Mouse (Mus musculus) liver, embryonic 13.5 days (tissue): ENCODE measurements around the gene Ccdc42. TPM values are rescaled to one million over a fixed set of nuclear protein-coding genes. Genes with fewer than 3 reads are reported as not detected.

Experiments
- ATAC-seq: fragments of 200-750 bp; cut with Nextera tagmentation; 2 replicates; pipeline ENCODE4 v1.8.0; 2017; ENCODE audit warnings: low read depth, mild to moderate bottlenecking, moderate number of reproducible peaks, moderate library complexity
- DNase-seq: peaks from one replicate; pipeline ENCODE4 v3.0.0; 2022
- H3K27ac ChIP-seq: fragments of 300-500 bp; sonication (generic); 2 replicates; pipeline ENCODE4 v1.5.1; 2015; ENCODE audit warnings: moderate library complexity, mild to moderate bottlenecking, inconsistent platforms
- H3K27me3 ChIP-seq: fragments of 300-500 bp; sonication (generic); 2 replicates; pipeline ENCODE4 v1.6.1; 2015; ENCODE audit warnings: mild to moderate bottlenecking, inconsistent platforms
- H3K36me3 ChIP-seq: fragments of 300-500 bp; sonication (generic); 2 replicates; pipeline ENCODE4 v1.6.1; 2015; ENCODE audit warnings: mild to moderate bottlenecking, inconsistent platforms
- H3K4me1 ChIP-seq: fragments of 300-500 bp; sonication (generic); replicated peaks from 2 replicates; pipeline ENCODE4 v1.6.1; 2015; ENCODE audit warnings: inconsistent platforms
- H3K4me2 ChIP-seq: fragments of 300-500 bp; sonication (generic); 2 replicates; pipeline ENCODE4 v1.6.1; 2015; ENCODE audit warnings: inconsistent platforms, mild to moderate bottlenecking, moderate library complexity
- H3K4me3 ChIP-seq: fragments of 300-500 bp; sonication (generic); replicated peaks from 2 replicates; pipeline ENCODE4 v1.5.1; 2015; ENCODE audit warnings: mild to moderate bottlenecking, inconsistent platforms
- H3K9ac ChIP-seq: fragments of 300-500 bp; sonication (generic); 2 replicates; pipeline ENCODE4 v1.6.1; 2015; ENCODE audit warnings: mild to moderate bottlenecking, inconsistent platforms
- H3K9me3 ChIP-seq: fragments of 300-500 bp; sonication (generic); replicated peaks from 2 replicates; pipeline ENCODE4 v1.6.1; 2016; ENCODE audit warnings: inconsistent platforms
- WGBS: fragments of 180-500 bp; shearing (Covaris S2); methylation state at CpG from one replicate; pipeline ENCODE4 v1.1.7; 2015; ENCODE audit not compliant: insufficient replicate concordance; 5-methylcytosine and 5-hydroxymethylcytosine counted together
- polyA plus RNA-seq: library from polyadenylated mRNA; unstranded; fragments of >200 nt; fragmentation: Nextera tagmentation; extraction: Ambion mirVana; gene quantifications from 2 replicates; pipeline ENCODE4 v1.2.1, GENCODE M21; 2015

Ccdc42 gene
- 0.09 TPM in 1 of 2 replicates, not detected in the other for polyA plus RNA-seq

DNA sequence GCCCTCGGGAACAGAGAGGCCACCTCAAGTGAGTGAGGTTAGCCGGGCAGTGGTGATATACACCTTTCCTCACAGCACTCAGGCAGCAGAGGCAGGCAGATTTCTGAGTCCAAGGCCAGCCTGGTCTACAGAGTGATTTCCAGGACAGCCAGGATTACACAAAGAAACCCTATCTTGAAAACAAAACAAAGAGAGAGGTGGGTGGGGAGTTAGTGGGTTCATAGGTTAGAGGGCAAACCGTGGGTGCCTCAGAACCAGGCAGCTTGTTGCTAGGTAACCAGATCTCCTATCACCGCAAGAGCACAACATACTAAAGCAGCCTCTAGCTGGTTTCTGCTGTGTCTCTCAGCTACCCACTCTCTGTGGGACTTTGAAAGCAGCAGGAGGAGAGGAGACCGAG is at the start of gene Ccdc42:
TSS of gene Ccdc42 (plus strand) at position 301 of the 400 bp plus-strand sequence.
- WGBS: 55% methylated on average over 5 of the region's 5 CpGs
- no peak within 1 kb of the TSS for H3K4me2 ChIP-seq
- H3K9me3 ChIP-seq: no peaks in the 10 kb centered on the region
- DNase-seq: no peak
- H3K4me3 ChIP-seq: no peak within 1 kb of the TSS
- ATAC-seq: no peak
- no peaks in the 10 kb centered on the region for H3K36me3 ChIP-seq
- no peaks in the 10 kb centered on the region for H3K4me1 ChIP-seq
- H3K9ac ChIP-seq: no peak within 1 kb of the TSS
- no peak within 1 kb of the TSS for H3K27ac ChIP-seq
- H3K27me3 ChIP-seq: 0 out of 2 replicates have a peak, but pooled peaks cover 4% of the 10 kb centered on the region

DNA sequence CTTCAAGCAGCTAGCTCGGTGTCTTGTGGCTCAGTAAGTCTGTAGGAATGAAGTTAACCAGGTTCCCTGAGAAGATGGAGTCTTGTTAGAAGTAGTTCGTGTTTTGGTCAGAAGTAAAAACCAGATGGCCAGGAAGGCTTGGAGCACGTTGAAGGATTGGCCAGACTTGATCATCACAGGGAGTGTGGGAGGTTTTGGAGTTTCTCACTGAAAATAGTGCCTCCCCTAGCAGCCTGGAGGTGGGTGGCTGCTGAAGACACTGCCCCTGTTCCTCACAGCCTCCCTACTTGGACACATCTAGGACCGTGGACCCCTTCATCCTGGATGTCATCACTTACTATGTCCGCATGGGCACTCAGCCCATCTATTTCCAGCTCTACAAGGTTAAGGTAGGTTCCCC is 47.2 kb upstream of the Ccdc42 start:
- no peaks in the 10 kb centered on the region for H3K4me1 ChIP-seq
- no peak overlapping the region for H3K9ac ChIP-seq
- no peaks in the 10 kb centered on the region for H3K36me3 ChIP-seq
- no peaks in the 10 kb centered on the region for H3K27me3 ChIP-seq
- H3K4me2 ChIP-seq: no peak overlapping the region
- no peaks in the 10 kb centered on the region for H3K9me3 ChIP-seq
- DNase-seq (no peak), ATAC-seq (no peak)
- H3K4me3 ChIP-seq: no peak overlapping the region
- WGBS: 52% methylated on average over 5 of the region's 5 CpGs
- H3K27ac ChIP-seq: no peak overlapping the region

DNA sequence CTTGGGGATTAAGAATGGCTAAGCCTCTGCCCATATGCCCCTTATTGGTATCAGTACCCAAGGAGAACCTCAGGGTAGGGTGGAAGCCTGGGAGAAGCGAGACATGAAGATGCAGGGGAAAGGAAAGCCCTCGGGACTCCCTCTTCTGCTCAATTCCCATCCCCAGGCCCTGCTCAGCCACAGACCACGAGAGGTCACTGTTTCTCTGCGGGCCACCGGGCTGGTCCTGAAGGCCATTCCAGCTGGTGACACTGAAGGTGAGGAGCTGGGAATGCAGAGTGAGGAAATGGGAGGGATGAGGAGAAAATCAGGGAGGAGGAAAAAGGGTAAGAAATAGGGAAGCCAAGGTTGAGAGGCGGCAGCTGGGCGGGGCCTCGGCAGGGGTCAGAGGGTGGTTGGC is 42.3 kb upstream of the Ccdc42 start:
- DNase-seq: no peak
- Histone ChIP-seq H3K27ac (no peak overlapping the region), H3K9ac (no peak overlapping the region)

DNA sequence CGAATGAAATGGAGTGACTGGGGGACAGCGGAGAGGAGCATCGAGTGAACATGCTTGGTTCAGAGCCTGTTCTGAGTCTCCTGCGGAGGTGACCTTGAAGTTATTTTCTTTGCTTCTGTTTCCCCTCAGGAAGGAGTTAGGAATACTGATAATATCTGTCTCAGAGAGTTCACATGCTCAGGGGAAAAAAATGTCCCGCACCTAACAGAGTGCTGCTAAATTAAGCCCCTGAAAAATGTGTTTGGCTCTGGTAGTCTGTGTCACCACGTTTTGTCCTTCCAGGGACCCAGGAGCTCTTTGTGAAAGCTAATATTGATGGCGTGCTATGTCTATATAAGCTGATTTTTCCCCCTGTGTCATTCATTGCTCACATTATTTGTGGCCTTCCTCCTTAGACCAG is 41.6 kb upstream of the Ccdc42 start:
- H3K4me3 ChIP-seq: no peak overlapping the region
- H3K4me1 ChIP-seq: no peaks in the 10 kb centered on the region
- no peak overlapping the region for H3K9ac ChIP-seq
- no peaks in the 10 kb centered on the region for H3K9me3 ChIP-seq
- DNase-seq (no peak), ATAC-seq (no peak)
- H3K4me2 ChIP-seq: no peak overlapping the region
- no peaks in the 10 kb centered on the region for H3K36me3 ChIP-seq
- WGBS: 41% methylated on average over 7 of the region's 7 CpGs
- H3K27ac ChIP-seq: no peak overlapping the region
- no peaks in the 10 kb centered on the region for H3K27me3 ChIP-seq

More for the DNA sequence above, 42.3 kb upstream of the Ccdc42 start:
- no peaks in the 10 kb centered on the region for H3K4me1 ChIP-seq
- H3K36me3 ChIP-seq: no peaks in the 10 kb centered on the region
- WGBS: 22% methylated on average over 8 of the region's 8 CpGs
- H3K9me3 ChIP-seq: no peaks in the 10 kb centered on the region
- H3K4me3 ChIP-seq: no peak overlapping the region
- no peaks in the 10 kb centered on the region for H3K27me3 ChIP-seq
- ATAC-seq: no peak
- no peak overlapping the region for H3K4me2 ChIP-seq

DNA sequence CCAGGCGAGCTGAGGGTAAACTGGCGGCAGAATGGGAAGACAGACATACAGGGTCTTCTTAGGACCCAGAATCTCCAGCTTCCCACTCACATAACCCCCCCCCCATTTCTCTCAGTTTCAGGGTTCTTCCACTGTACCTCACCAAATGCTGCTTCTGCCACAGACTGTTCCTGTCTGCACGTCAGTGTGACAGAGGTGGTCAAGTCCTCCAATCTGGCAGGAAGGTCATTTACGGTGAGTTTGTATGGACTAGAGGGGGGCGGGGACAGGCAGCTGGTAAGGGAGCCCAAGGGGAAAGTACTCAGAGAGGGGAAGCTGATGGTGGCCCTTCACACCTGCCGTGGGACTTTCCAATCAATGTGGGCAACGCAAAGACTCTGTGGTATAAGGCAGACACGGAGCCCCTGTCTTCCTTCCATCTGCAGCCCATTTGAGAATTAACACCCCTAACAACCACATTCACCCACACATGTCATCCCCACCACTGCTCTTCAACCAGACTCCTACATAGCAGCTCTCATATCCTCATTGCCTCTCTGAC is 41.1 kb upstream of the Ccdc42 start:
- ATAC-seq (no peak), DNase-seq (no peak)
- Histone ChIP-seq H3K9ac (no peak overlapping the region), H3K4me3 (no peak overlapping the region), H3K4me1 (no peaks in the 10 kb centered on the region), H3K4me2 (no peak overlapping the region), H3K27me3 (no peaks in the 10 kb centered on the region), H3K27ac (no peak overlapping the region), H3K9me3 (no peaks in the 10 kb centered on the region), H3K36me3 (no peaks in the 10 kb centered on the region)
- whole genome bisulfite sequencing: 65% methylated on average over 8 of the region's 8 CpGs

DNA sequence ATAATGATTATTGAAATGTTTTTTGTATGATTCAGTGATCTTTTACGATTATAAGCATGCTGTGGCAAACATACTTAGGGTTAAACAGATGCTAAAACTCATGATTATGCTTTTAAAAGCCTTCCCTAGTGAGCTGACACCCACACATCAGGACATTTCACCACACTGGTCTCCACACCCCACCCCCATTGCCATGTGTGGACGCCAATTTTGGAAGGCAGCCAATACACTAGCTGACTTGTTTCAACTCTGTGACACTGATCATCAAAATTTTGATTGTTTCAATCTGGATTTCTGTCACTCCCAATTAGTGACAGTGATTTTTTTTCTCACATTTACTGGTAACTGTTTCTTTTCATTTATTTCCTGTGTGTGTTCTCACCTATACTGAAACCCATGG is 39.3 kb upstream of the Ccdc42 start:
- WGBS: 48% methylated on average over 2 of the region's 2 CpGs

DNA sequence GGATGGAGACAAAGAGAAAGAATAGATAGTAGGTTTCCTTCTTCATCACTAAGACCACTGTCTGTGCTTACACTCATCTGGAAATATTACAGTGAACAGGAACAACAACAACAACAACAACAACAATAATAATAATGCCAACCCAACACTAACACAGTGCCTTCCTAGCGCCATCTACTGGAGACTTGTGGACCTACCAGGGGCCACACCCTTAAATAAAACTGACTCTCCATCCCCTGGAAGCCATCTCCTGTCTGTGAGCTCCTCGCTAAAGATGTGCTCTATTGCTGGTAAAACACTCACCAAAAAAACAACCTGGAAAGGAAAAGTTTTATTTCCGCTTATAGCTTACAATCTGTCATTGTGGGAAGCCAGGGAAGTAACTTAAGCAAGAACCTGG is 37.2 kb upstream of the Ccdc42 start:
- ATAC-seq (no peak), DNase-seq (no peak)
- H3K4me3 ChIP-seq: no peak overlapping the region
- H3K9me3 ChIP-seq: no peaks in the 10 kb centered on the region
- H3K4me1 ChIP-seq: no peaks in the 10 kb centered on the region
- H3K27me3 ChIP-seq: no peaks in the 10 kb centered on the region
- H3K4me2 ChIP-seq: no peak overlapping the region
- no peak overlapping the region for H3K27ac ChIP-seq
- H3K36me3 ChIP-seq: no peaks in the 10 kb centered on the region
- H3K9ac ChIP-seq: no peak overlapping the region
- 44% methylated on average over 3 of the region's 3 CpGs for WGBS

More for the DNA sequence above, 39.3 kb upstream of the Ccdc42 start:
- Histone ChIP-seq H3K9me3 (no peaks in the 10 kb centered on the region), H3K27me3 (no peaks in the 10 kb centered on the region), H3K36me3 (no peaks in the 10 kb centered on the region), H3K9ac (no peak overlapping the region), H3K4me2 (no peak overlapping the region), H3K4me3 (no peak overlapping the region), H3K4me1 (no peaks in the 10 kb centered on the region), H3K27ac (no peak overlapping the region)
- DNase-seq (no peak), ATAC-seq (no peak)

DNA sequence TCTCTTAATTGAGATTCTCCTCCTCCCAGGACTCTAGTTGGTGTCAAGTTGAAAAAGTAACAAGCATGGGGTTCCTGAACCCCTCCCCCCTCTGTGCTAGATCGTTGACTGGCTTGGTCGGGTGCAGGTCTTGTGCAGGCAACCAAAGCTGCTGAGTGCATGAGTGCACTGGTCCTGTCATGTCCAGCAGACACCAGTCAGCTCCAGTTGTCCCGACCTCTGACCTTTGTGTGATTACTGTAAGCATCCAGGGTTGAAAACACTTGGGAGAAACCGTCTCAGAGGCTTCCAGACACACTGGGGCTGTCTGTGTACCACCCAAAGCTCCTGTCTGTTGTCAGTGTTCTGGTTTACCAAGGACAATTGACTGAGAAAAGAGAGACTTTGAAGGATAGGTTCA is 36.5 kb upstream of the Ccdc42 start:
- Histone ChIP-seq H3K9ac (no peak overlapping the region), H3K4me2 (no peak overlapping the region), H3K36me3 (no peaks in the 10 kb centered on the region), H3K4me1 (no peaks in the 10 kb centered on the region), H3K27me3 (no peaks in the 10 kb centered on the region), H3K4me3 (no peak overlapping the region), H3K9me3 (no peaks in the 10 kb centered on the region), H3K27ac (no peak overlapping the region)
- no peak for DNase-seq
- no peak for ATAC-seq
- WGBS: 41% methylated on average over 4 of the region's 4 CpGs

DNA sequence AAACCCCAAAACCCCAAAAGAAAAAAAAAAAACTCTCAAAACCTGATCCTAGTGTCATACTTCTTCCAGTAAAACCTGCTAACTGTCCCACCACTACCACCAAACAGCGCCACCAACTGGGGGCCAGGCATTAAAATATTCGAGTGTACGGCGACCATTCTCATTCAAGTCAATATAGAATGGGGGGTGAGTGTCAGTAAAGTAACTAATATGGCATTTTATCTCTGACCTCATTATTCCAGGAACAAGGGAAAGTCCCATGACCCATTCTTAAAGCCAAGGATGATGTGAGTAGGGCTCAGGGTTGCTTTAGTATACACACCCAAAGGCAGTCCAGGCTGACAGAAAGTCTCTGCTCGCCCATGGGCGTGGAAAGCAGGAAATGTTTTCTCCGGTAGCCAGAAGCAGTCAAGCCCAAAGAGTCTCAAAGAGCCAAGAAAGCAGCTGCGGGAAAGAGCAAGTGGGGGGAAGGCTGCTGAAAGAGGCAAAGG is 32.8 kb upstream of the Ccdc42 start:
- ATAC-seq (no peak), DNase-seq (no peak)
- Histone ChIP-seq H3K9me3 (no peaks in the 10 kb centered on the region), H3K27ac (no peak overlapping the region), H3K27me3 (peaks cover 7% of the 10 kb centered on the region), H3K4me2 (no peak overlapping the region), H3K9ac (no peak overlapping the region), H3K4me1 (no peaks in the 10 kb centered on the region), H3K4me3 (no peak overlapping the region), H3K36me3 (no peaks in the 10 kb centered on the region)
- WGBS: 35% methylated on average over 8 of the region's 8 CpGs

DNA sequence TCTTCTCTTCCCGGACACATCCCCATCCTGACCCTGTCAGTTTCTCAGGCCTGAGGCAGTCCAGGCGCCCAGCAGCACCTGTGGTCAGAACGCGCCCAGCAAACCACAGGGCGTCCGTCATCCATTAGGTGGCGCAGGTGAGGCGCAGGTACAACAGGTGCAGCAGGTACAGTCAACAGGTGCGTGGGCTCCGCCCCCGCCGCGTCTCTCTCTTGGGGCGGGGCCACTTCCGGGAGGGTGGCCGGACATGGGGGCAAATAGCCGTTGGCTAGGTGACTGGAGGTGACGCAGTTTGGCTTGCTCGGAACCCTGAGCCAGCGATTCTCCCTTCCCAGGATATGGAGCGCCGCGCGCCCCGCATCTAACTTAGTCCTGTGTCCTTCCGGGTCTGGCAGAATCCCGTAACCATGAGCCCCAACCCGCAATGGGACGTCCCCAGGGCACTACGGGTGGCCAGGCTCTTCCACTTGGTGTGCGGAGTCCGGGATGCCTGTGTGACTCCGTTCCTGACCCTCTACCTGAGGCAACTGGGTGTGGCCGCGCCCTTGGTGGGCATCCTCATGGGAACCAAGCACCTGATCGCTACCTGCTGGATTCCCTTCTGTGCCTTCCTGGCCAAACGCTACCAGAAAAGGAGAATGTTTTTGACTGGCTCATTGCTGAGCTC is 30.8 kb upstream of the Ccdc42 start, which contains the start of gene Mfsd6l:
TSS of gene Mfsd6l (plus strand) at position 269 of the 667 bp plus-strand sequence.
- Histone ChIP-seq H3K9me3 (no peaks in the 10 kb centered on the region), H3K4me2 (no peak within 1 kb of the TSS), H3K9ac (no peak within 1 kb of the TSS), H3K36me3 (no peaks in the 10 kb centered on the region), H3K4me3 (no peak within 1 kb of the TSS), H3K27me3 (peaks cover 7% of the 10 kb centered on the region), H3K27ac (no peak within 1 kb of the TSS), H3K4me1 (no peaks in the 10 kb centered on the region)
- WGBS: 17% methylated on average over 37 of the region's 37 CpGs
- DNase-seq (no peak), ATAC-seq (no peak)

DNA sequence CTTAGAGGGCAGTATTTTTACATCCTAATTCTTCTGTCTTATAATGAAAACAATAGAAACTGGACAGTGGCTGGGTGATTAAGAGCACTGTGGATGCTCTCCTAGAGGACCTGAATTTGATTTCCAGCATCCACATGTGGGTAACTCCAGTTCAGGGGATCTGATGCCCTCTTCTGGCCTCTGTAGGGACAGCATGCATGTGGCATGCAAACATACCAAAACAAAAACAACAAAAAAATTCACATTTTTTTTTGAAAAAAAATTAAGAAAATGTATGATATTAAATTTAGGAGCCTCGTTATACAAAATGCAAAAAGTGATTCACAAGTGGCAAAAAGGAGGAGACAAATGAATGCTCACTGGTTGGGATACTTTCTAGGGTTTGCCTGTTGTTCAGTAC is 27.3 kb upstream of the Ccdc42 start:
- Histone ChIP-seq H3K27ac (no peak overlapping the region), H3K9me3 (no peaks in the 10 kb centered on the region), H3K4me1 (no peaks in the 10 kb centered on the region), H3K36me3 (no peaks in the 10 kb centered on the region), H3K4me2 (no peak overlapping the region), H3K27me3 (peaks cover 7% of the 10 kb centered on the region), H3K4me3 (no peak overlapping the region), H3K9ac (no peak overlapping the region)
- no peak for DNase-seq
- 5% methylated on average over 1 of the region's 1 CpGs for WGBS
- no peak for ATAC-seq
